Mouse (Mus musculus) cerebellum, postnatal 4 days (tissue): ENCODE measurements at regions not wholly inside any gene's neighbourhood (a gene's known extent, or its start where the extent isn't known, plus 50 kb on each side); places are given as distances from the start of the nearest gene placed in this dataset.

Experiments used
- DNase-seq, 2 experiments: peaks; one replicate each; pipeline ENCODE4 v3.0.0; 2022; ENCODE audit warnings: low spot score in 2 of 2, mixed read lengths in 1 of 2

- DNase-seq = no peak
Measured at GRCm38 (mm10) chr9:52377761-52378160, 209.4 kb upstream of the Zc3h12c start.

GRCm38 (mm10) chr9:52376914-52377313 is 208.5 kb upstream of the Zc3h12c start:
- DNase-seq = no peak

- no peak for DNase-seq
Measured at GRCm38 (mm10) chr9:52371296-52371695, 202.9 kb upstream of the Zc3h12c start.

GRCm38 (mm10) chr9:52368911-52369310 is 200.5 kb upstream of the Zc3h12c start:
- peak in 1 of 2 experiments; percentile 12 for DNase-seq

GRCm38 (mm10) chr9:52368080-52368479 is 199.7 kb upstream of the Zc3h12c start:
- DNase-seq = no peak

GRCm38 (mm10) chr9:52366046-52366445 is 197.7 kb upstream of the Zc3h12c start:
- no peak for DNase-seq

GRCm38 (mm10) chr9:52361599-52361998 is 193.2 kb upstream of the Zc3h12c start:
- DNase-seq = no peak

GRCm38 (mm10) chr9:52359416-52359815 is 191.0 kb upstream of the Zc3h12c start:
- no peak for DNase-seq

GRCm38 (mm10) chr9:52356549-52356948 is 188.2 kb upstream of the Zc3h12c start:
- no peak for DNase-seq

- DNase-seq = no peak
Measured at GRCm38 (mm10) chr9:52355187-52355982, 187.0 kb upstream of the Zc3h12c start.

GRCm38 (mm10) chr9:52348536-52349527 is 180.5 kb upstream of the Zc3h12c start:
- no peak for DNase-seq

- no peak for DNase-seq
Measured at GRCm38 (mm10) chr9:52344177-52344877, 176.0 kb upstream of the Zc3h12c start.

GRCm38 (mm10) chr9:52341029-52341428 is 172.7 kb upstream of the Zc3h12c start:
- no peak for DNase-seq

- DNase-seq = no peak
Measured at GRCm38 (mm10) chr9:52337786-52338322, 169.5 kb upstream of the Zc3h12c start.

GRCm38 (mm10) chr9:52334767-52335166 is 166.4 kb upstream of the Zc3h12c start:
- no peak for DNase-seq

GRCm38 (mm10) chr9:52333884-52334283 is 165.5 kb upstream of the Zc3h12c start:
- no peak for DNase-seq

- DNase-seq = no peak
Measured at GRCm38 (mm10) chr9:52331748-52332147, 163.4 kb upstream of the Zc3h12c start.

- no peak for DNase-seq
Measured at GRCm38 (mm10) chr9:52330652-52331051, 162.3 kb upstream of the Zc3h12c start.

- DNase-seq = no peak
Measured at GRCm38 (mm10) chr9:52324347-52324746, 156.0 kb upstream of the Zc3h12c start.

- DNase-seq = no peak
Measured at GRCm38 (mm10) chr9:52323757-52324156, 155.4 kb upstream of the Zc3h12c start.

GRCm38 (mm10) chr9:52323226-52323625 is 154.9 kb upstream of the Zc3h12c start:
- DNase-seq = no peak

- DNase-seq = no peak
Measured at GRCm38 (mm10) chr9:52301521-52301920, 133.1 kb upstream of the Zc3h12c start.
